Mouse (Mus musculus): ENCODE results near the gene Mapk10. TPM values are rescaled to one million over a fixed set of nuclear protein-coding genes. Genes with fewer than 3 reads are reported as not detected.
"Not testable (repeated sequence)": the region's sequence is repeated elsewhere in the genome, so short reads cannot be mapped to it uniquely, and the experiment has no call there.

The Mapk10 gene
- polyA plus RNA-seq, 1 experiment from 2014 or later = 1.0 TPM

DNA sequence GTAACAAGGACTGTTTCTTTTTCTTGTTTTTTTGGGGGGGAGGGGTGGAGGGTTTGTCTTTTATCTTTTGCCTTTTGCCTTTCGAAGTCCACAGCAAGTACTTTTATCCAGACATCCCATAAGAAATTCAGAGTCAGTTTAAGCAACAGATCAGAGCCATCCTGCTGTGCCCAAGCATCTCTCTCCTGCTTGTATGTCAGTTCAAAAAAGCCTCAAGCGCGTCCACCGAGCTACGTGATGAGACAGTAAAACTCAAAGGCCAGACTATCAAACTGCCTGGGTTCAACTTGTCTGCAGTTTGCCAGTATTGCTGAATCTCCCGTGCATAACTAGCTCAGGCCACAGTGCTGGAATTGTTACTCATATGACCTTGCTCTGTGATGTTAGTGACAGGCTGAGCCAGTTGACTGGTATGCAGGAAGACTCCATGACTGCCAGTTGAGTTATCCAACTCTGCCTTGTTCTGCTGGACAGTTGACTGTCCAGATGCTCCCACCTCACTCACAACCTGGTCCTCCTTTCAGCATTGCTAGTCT, 311.4 kb downstream of the Mapk10 start:
- H3K36me3 ChIP-seq = peaks cover 3% of the 10 kb centered on the region; the same call in 1 of the 2 replicates
- no peak overlapping the region for H3K4me3 ChIP-seq
- ATAC-seq (ENCODE audit: extremely low read depth, insufficient number of reproducible peaks, low FRiP score, low TSS enrichment) = no peak
- H3K27me3 ChIP-seq (replicated peaks) = no peaks in the 10 kb centered on the region
- H3K9ac ChIP-seq = no peak overlapping the region
- no peak overlapping the region for H3K4me2 ChIP-seq
- 64% methylated on average over 6 of the region's 6 CpGs for WGBS
- no peak overlapping the region for H3K27ac ChIP-seq (replicated peaks)
- no peaks in the 10 kb centered on the region for H3K9me3 ChIP-seq
- H3K4me1 ChIP-seq = no peaks in the 10 kb centered on the region

DNA sequence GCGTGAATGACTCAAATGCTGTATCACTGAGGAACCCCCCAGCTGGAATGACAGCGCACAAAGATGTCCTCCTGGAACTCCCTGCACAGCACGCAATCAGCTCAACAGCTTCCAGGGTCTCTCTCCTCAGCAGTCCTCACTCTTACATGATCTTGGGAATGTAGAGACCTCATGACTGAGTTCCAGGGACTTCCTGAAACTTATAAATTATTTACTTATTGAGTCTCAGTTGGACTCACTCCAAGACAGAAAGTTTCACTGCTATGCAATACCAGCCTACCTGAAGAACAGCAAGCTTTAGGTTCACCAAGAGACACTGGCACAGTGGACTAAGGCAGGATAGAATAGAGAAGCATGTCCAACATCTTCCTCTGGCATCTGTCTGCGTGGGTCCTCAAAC, 312.8 kb downstream of the Mapk10 start:
- no peak overlapping the region for H3K4me2 ChIP-seq
- H3K9me3 ChIP-seq = no peaks in the 10 kb centered on the region
- H3K27ac ChIP-seq (replicated peaks) = no peak overlapping the region
- peaks cover 3% of the 10 kb centered on the region; the same call in 1 of the 2 replicates for H3K36me3 ChIP-seq
- H3K4me1 ChIP-seq = no peaks in the 10 kb centered on the region
- 85% methylated on average over 4 of the region's 4 CpGs for WGBS
- ATAC-seq (ENCODE audit: extremely low read depth, insufficient number of reproducible peaks, low FRiP score, low TSS enrichment) = no peak
- H3K4me3 ChIP-seq = no peak overlapping the region
- no peaks in the 10 kb centered on the region for H3K27me3 ChIP-seq (replicated peaks)
- no peak overlapping the region for H3K9ac ChIP-seq

DNA sequence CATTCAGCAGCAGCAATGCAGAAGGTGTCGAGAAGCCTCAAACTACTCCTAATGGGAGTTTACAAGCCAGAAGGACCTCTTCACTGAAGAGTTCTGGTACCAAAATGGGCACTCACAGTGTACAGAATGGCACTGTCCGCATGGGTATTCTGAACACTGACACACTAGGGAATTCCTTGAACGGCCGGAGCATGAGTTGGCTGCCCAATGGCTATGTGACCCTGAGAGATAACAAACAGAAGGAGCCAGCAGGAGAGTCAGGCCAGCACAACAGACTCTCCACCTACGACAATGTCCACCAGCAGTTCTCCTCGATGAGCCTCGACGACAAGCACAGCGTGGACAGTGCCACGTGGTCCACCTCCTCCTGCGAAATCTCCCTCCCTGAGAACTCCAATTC, 318.9 kb downstream of the Mapk10 start:
- H3K4me1 ChIP-seq = no peaks in the 10 kb centered on the region

DNA sequence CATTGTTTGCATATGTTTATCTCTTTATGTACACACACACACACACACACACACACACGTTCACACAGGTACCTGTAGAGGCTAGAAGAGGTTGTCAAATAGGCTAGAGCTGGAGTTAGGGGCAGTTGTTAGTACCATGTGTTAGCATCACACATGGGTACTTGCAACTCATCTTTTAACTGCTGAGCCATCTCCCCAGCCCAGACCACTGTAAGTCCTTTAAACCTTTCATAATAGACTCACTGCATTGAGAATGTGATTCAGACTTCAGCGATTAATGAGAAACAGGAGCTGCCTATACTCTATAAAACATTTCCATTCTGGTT, 322.0 kb downstream of the Mapk10 start:
- Histone ChIP-seq H3K4me3 (no peak overlapping the region), H3K36me3 (peaks cover 12% of the 10 kb centered on the region), H3K4me2 (no peak overlapping the region), H3K27ac (replicated peaks) (no peak overlapping the region), H3K4me1 (no peaks in the 10 kb centered on the region), H3K27me3 (replicated peaks) (no peaks in the 10 kb centered on the region), H3K9me3 (no peaks in the 10 kb centered on the region), H3K9ac (no peak overlapping the region)
- ATAC-seq (ENCODE audit: extremely low read depth, insufficient number of reproducible peaks, low FRiP score, low TSS enrichment) = no peak
- WGBS = 89% methylated on average over 2 of the region's 2 CpGs

More for the DNA sequence above, 318.9 kb downstream of the Mapk10 start:
- 88% methylated on average over 11 of the region's 11 CpGs for WGBS
- no peaks in the 10 kb centered on the region for H3K9me3 ChIP-seq
- no peak overlapping the region for H3K27ac ChIP-seq (replicated peaks)
- ATAC-seq (ENCODE audit: extremely low read depth, insufficient number of reproducible peaks, low FRiP score, low TSS enrichment) = no peak
- no peak overlapping the region for H3K4me2 ChIP-seq
- H3K9ac ChIP-seq = no peak overlapping the region
- no peaks in the 10 kb centered on the region for H3K27me3 ChIP-seq (replicated peaks)
- no peak overlapping the region for H3K4me3 ChIP-seq
- peaks cover 12% of the 10 kb centered on the region for H3K36me3 ChIP-seq

DNA sequence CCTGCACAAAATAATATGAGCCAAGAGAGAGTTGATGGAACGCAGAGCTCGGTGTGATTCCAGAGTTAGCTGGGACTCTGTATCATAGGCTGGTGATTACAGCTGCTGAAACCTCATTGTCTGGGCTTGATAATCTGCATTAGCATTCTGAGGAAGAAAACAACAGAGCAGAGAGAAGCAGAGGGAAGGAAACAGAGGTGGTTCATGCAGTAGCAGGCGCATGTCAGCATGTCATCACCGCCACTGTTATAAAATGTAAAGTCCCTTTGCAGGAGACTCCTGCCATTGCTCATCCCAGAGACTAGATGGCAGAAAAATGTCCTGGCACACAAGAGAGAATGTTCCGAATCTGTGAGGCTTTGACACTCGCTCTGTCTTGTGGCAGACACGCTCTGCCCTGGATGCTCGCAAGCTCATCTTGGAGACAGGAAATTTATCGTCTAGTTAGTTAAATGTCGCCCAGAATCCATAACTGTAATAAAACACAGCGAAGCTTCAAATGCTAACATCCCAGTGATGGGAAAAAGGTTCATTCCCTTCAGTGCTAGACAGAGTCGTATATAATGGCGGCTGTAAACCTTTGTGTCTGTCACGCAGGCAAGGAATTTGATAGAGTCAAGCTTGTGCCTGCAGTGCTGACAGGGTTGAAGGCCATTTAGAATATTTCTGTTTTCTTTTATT, 322.5 kb downstream of the Mapk10 start:
- no peaks in the 10 kb centered on the region for H3K27me3 ChIP-seq (replicated peaks)
- peaks cover 12% of the 10 kb centered on the region for H3K36me3 ChIP-seq
- no peak for ATAC-seq (ENCODE audit: extremely low read depth, insufficient number of reproducible peaks, low FRiP score, low TSS enrichment)
- H3K4me3 ChIP-seq = no peak overlapping the region
- H3K27ac ChIP-seq (replicated peaks) = no peak overlapping the region
- H3K4me2 ChIP-seq = no peak overlapping the region
- no peak overlapping the region for H3K9ac ChIP-seq
- no peaks in the 10 kb centered on the region for H3K4me1 ChIP-seq
- 77% methylated on average over 14 of the region's 14 CpGs for WGBS
- H3K9me3 ChIP-seq = no peaks in the 10 kb centered on the region

DNA sequence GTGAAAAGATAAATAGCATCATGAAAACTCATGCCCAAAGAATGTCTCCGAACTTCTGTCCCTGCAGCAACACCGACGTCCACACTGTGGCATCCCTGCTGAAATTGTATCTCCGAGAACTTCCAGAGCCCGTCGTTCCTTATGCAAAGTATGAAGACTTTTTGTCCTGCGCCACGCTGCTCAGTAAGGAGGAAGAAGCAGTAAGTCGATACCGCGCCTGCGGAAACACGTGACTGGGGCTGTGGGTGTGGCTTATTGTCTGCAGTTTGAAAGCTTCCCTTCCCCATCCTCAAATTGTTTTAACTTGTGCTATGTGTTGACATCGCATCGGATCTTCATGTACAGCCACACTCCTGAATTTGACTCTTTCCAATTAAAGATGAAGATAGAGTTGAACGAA, 335.5 kb downstream of the Mapk10 start:
- no peak for ATAC-seq (ENCODE audit: extremely low read depth, insufficient number of reproducible peaks, low FRiP score, low TSS enrichment)
- H3K4me1 ChIP-seq = 0 out of 2 replicates have a peak, but pooled peaks cover 3% of the 10 kb centered on the region
- no peak overlapping the region for H3K4me3 ChIP-seq
- H3K36me3 ChIP-seq = no peaks in the 10 kb centered on the region
- H3K9me3 ChIP-seq = no peaks in the 10 kb centered on the region
- 50% methylated on average over 16 of the region's 16 CpGs for WGBS
- no peak overlapping the region for H3K27ac ChIP-seq (replicated peaks)
- H3K9ac ChIP-seq = no peak overlapping the region
- H3K27me3 ChIP-seq (replicated peaks) = no peaks in the 10 kb centered on the region
- peak overlapping the region; percentile 44 for H3K4me2 ChIP-seq

DNA sequence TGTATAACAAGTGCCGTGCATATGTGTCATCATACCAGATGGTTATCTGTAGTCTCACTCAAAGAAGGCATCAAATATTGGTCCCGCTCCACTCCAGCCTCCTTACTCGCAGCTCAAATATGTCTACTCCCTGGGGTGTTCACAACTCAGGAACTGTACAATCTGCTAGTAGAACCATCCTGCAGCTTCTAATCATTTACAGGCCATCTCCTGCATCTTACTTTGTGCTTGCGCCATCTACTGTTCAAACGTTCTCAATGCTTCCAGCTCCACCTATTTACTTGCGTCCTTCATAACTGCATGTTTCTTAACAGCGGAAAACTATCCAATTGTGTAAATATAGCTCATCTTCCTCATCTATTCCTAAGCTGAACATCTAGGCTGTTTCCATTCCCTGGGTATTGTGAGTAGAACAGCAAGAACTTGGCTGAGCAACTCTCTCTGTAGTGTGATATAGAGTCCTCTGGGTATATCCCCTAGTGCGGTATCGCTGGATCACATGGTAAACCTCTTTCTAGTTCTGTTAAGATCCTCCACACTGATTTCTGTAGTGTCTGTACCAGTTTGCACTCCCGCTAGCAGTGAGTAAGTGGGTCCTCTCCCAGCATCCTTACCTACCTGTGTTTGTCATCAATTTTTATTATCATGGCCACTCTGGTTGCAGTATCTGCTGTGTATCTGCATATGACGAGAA, 336.4 kb downstream of the Mapk10 start:
- Histone ChIP-seq H3K4me3 (no peak overlapping the region), H3K36me3 (no peaks in the 10 kb centered on the region), H3K4me2 (peak overlapping the region; percentile 44), H3K4me1 (0 out of 2 replicates have a peak, but pooled peaks cover 3% of the 10 kb centered on the region), H3K9me3 (no peaks in the 10 kb centered on the region), H3K27ac (replicated peaks) (no peak overlapping the region), H3K9ac (no peak overlapping the region), H3K27me3 (replicated peaks) (no peaks in the 10 kb centered on the region)
- 37% methylated on average over 11 of the region's 11 CpGs for WGBS
- ATAC-seq (ENCODE audit: extremely low read depth, insufficient number of reproducible peaks, low FRiP score, low TSS enrichment) = no peak

DNA sequence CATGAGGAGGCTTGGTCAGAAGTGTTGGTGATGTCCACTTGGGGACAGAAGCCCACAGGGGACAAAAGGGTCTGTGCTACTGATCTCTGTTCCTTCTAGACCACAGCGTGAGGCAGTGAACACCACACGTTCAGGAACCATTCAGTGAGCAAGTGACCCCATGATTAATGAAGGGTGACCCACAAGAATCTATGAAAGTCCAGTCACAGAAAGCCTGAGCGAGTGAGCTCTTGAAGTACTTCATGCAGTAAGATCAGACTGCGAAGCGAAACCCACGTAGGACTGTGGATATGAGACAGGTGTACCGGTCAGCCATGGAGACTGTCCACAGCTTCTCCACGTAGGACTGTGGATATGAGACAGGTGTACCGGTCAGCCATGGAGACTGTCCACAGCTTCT, 338.1 kb downstream of the Mapk10 start:
- H3K4me2 ChIP-seq; H3K4me3 ChIP-seq; H3K27ac ChIP-seq (replicated peaks); H3K9ac ChIP-seq; H3K9me3 ChIP-seq; H3K27me3 ChIP-seq (replicated peaks); H3K4me1 ChIP-seq; H3K36me3 ChIP-seq; ATAC-seq (ENCODE audit: extremely low read depth, insufficient number of reproducible peaks, low FRiP score, low TSS enrichment): not testable (repeated sequence)
- WGBS = 87% methylated on average over 9 of the region's 9 CpGs

DNA sequence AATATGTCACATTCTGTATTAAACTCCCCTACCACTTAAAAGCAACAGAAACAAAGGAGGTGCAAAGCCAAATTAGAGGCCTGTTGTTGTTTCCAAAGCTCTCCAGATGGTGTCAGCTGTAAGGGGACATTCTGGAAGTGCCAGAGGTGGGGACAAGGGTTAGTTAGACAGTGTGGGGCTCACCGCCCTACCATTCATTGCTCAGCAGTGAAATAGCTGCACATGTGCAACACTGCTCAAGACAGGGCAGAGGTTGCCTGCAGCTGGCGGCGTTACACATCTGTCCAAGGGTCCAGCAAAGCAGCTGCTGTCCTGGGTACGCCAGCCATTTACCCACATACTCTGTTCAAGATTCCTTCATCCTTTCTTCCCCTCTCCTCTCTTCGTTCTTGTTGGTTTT, 342.9 kb downstream of the Mapk10 start:
- no peaks in the 10 kb centered on the region for H3K36me3 ChIP-seq
- no peak overlapping the region for H3K27ac ChIP-seq (replicated peaks)
- WGBS = 55% methylated on average over 5 of the region's 5 CpGs
- H3K9ac ChIP-seq = no peak overlapping the region
- no peaks in the 10 kb centered on the region for H3K27me3 ChIP-seq (replicated peaks)
- H3K4me1 ChIP-seq = no peaks in the 10 kb centered on the region
- ATAC-seq (ENCODE audit: extremely low read depth, insufficient number of reproducible peaks, low FRiP score, low TSS enrichment) = no peak
- H3K4me3 ChIP-seq = no peak overlapping the region
- no peak overlapping the region for H3K4me2 ChIP-seq
- no peaks in the 10 kb centered on the region for H3K9me3 ChIP-seq

DNA sequence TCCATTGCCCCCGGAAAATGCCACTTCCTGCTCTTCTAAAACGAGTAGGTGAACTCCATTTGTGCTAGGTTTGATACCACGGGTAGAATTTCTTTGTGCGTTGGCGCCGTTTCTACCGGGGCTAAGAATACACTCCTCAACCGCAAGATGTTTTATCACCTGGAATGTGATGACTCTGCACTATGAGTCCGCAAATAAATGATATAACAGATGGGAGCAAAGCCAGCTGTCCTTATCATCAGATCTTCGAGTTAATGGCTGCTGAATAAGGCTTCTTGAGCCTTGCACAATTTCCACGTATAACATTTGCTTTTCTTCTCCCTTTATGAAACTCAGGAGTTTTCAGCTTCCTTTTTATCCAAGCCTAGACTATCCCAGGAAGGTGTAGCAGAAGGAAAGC, 351.4 kb downstream of the Mapk10 start:
- H3K9ac ChIP-seq = no peak overlapping the region
- no peaks in the 10 kb centered on the region for H3K27me3 ChIP-seq (replicated peaks)
- H3K4me3 ChIP-seq = no peak overlapping the region
- peaks cover 7% of the 10 kb centered on the region; the same call in 1 of the 2 replicates for H3K4me1 ChIP-seq
- 70% methylated on average over 11 of the region's 11 CpGs for WGBS
- H3K27ac ChIP-seq (replicated peaks) = no peak overlapping the region
- H3K9me3 ChIP-seq = no peaks in the 10 kb centered on the region
- H3K36me3 ChIP-seq = peaks cover 3% of the 10 kb centered on the region; the same call in 1 of the 2 replicates
- no peak for ATAC-seq (ENCODE audit: extremely low read depth, insufficient number of reproducible peaks, low FRiP score, low TSS enrichment)
- H3K4me2 ChIP-seq = no peak overlapping the region

DNA sequence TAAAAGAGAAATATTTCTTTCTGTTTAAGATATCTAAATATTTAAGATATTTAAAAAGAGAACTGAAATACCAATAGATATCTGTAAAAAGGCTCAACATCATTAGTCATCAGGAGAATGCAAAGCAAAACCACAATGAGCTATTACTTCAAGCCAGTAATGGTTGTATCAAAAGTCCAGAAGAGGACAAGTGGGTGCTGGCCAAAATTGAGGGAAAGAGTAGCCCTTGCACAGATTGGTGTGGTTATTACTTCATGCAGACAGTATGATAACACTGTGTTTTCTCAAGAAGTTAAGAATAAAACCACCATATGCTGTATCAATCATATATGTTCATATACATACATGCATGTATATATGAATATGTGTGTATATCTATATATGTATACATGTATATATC, 353.1 kb downstream of the Mapk10 start:
- H3K4me2 ChIP-seq = no peak overlapping the region
- H3K9ac ChIP-seq = no peak overlapping the region
- peaks cover 3% of the 10 kb centered on the region; the same call in 1 of the 2 replicates for H3K36me3 ChIP-seq
- no peak overlapping the region for H3K4me3 ChIP-seq
- ATAC-seq (ENCODE audit: extremely low read depth, insufficient number of reproducible peaks, low FRiP score, low TSS enrichment) = no peak
- no peaks in the 10 kb centered on the region for H3K27me3 ChIP-seq (replicated peaks)
- H3K4me1 ChIP-seq = peaks cover 12% of the 10 kb centered on the region; the same call in 1 of the 2 replicates
- no peak overlapping the region for H3K27ac ChIP-seq (replicated peaks)
- no peaks in the 10 kb centered on the region for H3K9me3 ChIP-seq
